Mouse (Mus musculus): ENCODE measurements around the gene Rps6kb1. TPM values are rescaled to one million over a fixed set of nuclear protein-coding genes. Genes with fewer than 3 reads are reported as not detected.

The Rps6kb1 gene
- polyA plus RNA-seq, 1 experiment from 2014 or later = 40.7 TPM

DNA sequence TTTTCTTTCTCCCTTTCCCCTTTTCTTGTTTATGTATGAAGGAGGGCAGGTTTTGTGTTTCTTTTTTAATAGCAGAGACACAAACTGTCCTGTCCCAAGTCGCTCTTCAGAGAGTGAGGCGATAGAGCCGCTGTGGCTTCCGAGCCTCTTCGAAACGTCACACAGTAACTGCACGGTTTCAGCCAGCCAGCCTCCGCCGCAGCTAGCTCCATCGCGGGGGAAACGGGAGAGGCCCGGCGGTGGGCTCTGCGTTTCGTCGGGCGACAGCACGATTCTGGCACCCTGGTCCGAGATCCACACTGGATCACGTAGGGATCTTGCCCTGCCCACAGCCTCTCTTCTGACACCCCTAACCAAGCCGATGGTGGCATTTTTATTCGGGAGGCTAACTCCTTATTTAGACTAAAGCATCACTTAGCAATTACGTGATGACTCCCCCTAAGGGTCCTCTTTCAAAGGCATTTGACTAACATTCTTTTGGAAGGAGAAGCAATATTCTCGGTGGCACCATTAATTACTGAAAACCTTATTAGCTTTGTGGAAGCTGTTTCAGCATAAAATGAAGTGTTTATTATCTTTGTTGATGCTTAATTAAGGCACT is 59.6 kb downstream of the Rps6kb1 start:
- DNase-seq (ENCODE audit: low spot score) = peak; percentile 53
- WGBS = 0% methylated on average over 25 of the region's 25 CpGs

DNA sequence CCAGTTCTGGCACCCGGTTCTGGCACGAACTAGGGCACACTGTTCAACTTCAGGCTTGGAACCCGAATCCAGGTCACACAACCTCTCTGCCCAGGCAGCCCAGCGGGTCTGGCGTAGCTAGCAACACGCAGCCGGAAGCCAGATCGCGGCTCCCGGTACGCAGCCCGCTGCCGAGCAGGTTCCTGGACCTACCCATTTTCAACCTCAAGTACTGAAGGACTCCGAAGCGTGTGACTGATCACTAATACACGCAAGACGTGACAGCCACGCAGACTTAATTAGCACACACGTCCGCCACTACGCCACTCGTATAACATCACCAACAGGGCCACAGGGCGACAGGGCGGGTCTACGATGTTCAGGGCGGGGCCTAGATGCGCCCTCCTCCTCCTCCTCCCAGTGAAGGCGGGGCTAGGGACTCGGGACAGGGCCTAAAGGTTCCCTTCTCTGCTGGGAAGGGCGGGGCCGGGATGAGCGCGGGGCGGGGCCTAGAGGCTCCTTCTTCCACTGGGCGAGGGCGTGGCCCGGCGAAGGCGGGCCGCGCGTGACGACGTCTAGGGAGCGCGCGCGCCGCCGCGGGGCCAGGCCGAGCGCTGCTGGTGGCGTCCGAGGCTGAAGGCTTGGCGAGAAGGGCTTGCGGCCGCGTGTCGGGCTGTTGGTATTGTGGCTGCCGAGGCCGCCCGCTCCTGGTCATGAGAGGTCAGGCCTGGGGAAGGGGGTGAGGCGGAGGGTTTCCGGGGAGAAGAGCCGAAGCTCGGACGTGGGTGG is 60.3 kb downstream of the Rps6kb1 start, which contains the start of gene Rnft1:
Rnft1 (plus strand) TSS at position 557 of the 768 bp plus-strand sequence.
- no peaks in the 10 kb centered on the region for H3K27me3 ChIP-seq (ENCODE audit: control insufficient read depth, insufficient read depth, low read length)
- H3K4me1 ChIP-seq (replicated peaks; ENCODE audit: control insufficient read depth, insufficient read depth) = 0 out of 2 replicates have a peak, but pooled peaks cover 3% of the 10 kb centered on the region
- no peaks in the 10 kb centered on the region for H3K36me3 ChIP-seq (ENCODE audit: control insufficient read depth, insufficient read depth, low read length)
- H3K4me3 ChIP-seq (ENCODE audit: low read depth, low read length) = peak within 1 kb of the TSS; percentile 79
- H3K9ac ChIP-seq (ENCODE audit: low read length) = peak within 1 kb of the TSS; percentile 85
- peak within 1 kb of the TSS; percentile 95 for H3K27ac ChIP-seq (replicated peaks)
- TF ChIP-seq CTCF (IDR thresholded peaks at IDR 0.05; ENCODE audit: low read depth) (0 out of 2 replicates have a peak, but pooled peaks have one; percentile 4), EP300 (optimal IDR thresholded peaks at IDR 0.05) (no peak)
- ATAC-seq (ENCODE audit: low FRiP score, low TSS enrichment) = peak; percentile 99
- peak; percentile 100 for DNase-seq (ENCODE audit: low spot score)
- under 1% methylated on average over 57 of the region's 68 CpGs for WGBS
- peak within 1 kb of the TSS; percentile 60 for H3K4me2 ChIP-seq (replicated peaks; ENCODE audit: low read depth)
- no peaks in the 10 kb centered on the region for H3K9me3 ChIP-seq (ENCODE audit: control insufficient read depth, low read length)

More for the DNA sequence above, 59.6 kb downstream of the Rps6kb1 start:
- ATAC-seq (ENCODE audit: low FRiP score, low TSS enrichment) = peak; percentile 18; the same call in 1 of the 2 replicates
- H3K4me1 ChIP-seq (replicated peaks; ENCODE audit: control insufficient read depth, insufficient read depth) = 0 out of 2 replicates have a peak, but pooled peaks cover 3% of the 10 kb centered on the region
- no peaks in the 10 kb centered on the region for H3K9me3 ChIP-seq (ENCODE audit: control insufficient read depth, low read length)
- H3K36me3 ChIP-seq (ENCODE audit: control insufficient read depth, insufficient read depth, low read length) = 0 out of 2 replicates have a peak, but pooled peaks cover 3% of the 10 kb centered on the region
- peak overlapping the region; percentile 85 for H3K9ac ChIP-seq (ENCODE audit: low read length)
- H3K4me2 ChIP-seq (replicated peaks; ENCODE audit: low read depth) = peak overlapping the region; percentile 60
- H3K27ac ChIP-seq (replicated peaks) = peak overlapping the region; percentile 95
- peak overlapping the region; percentile 79 for H3K4me3 ChIP-seq (ENCODE audit: low read depth, low read length)
- TF ChIP-seq CTCF (IDR thresholded peaks at IDR 0.05; ENCODE audit: low read depth) (0 out of 2 replicates have a peak, but pooled peaks have one; percentile 0), EP300 (optimal IDR thresholded peaks at IDR 0.05) (no peak)
- no peaks in the 10 kb centered on the region for H3K27me3 ChIP-seq (ENCODE audit: control insufficient read depth, insufficient read depth, low read length)

DNA sequence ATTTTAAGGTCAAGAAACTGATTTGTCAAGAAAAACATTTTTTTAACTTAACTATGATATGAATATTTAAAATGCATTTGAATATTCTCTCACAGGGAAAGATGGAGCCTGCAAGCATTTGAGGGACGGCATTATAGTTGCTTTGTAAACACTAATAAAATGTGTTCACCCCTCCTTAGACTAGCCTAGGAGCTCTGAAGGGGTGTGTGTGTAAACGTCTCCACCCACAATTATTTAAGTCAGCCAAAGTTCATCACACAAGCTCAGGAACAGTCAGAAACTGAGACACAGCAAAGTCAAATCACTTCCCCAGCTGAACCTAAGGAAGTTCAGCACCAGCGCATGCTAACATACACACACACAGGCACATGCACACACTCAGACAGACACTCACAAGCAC is 71.0 kb downstream of the Rps6kb1 start:
- H3K9ac ChIP-seq (ENCODE audit: low read length) = no peak overlapping the region
- 11% methylated on average over 3 of the region's 3 CpGs for WGBS
- no peak overlapping the region for H3K4me3 ChIP-seq (ENCODE audit: low read depth, low read length)
- no peaks in the 10 kb centered on the region for H3K27me3 ChIP-seq (ENCODE audit: control insufficient read depth, insufficient read depth, low read length)
- TF ChIP-seq CTCF (IDR thresholded peaks at IDR 0.05; ENCODE audit: low read depth) = no peak
- no peak for TF ChIP-seq EP300 (optimal IDR thresholded peaks at IDR 0.05)
- H3K9me3 ChIP-seq (ENCODE audit: control insufficient read depth, low read length) = no peaks in the 10 kb centered on the region
- H3K36me3 ChIP-seq (ENCODE audit: control insufficient read depth, insufficient read depth, low read length) = no peaks in the 10 kb centered on the region
- no peak for DNase-seq (ENCODE audit: low spot score)
- H3K4me2 ChIP-seq (replicated peaks; ENCODE audit: low read depth) = peak overlapping the region; percentile 49; the same call in 1 of the 2 replicates
- ATAC-seq (ENCODE audit: low FRiP score, low TSS enrichment) = peak; percentile 79
- no peak overlapping the region for H3K27ac ChIP-seq (replicated peaks)
- no peaks in the 10 kb centered on the region; the same call in 1 of the 2 replicates for H3K4me1 ChIP-seq (replicated peaks; ENCODE audit: control insufficient read depth, insufficient read depth)

DNA sequence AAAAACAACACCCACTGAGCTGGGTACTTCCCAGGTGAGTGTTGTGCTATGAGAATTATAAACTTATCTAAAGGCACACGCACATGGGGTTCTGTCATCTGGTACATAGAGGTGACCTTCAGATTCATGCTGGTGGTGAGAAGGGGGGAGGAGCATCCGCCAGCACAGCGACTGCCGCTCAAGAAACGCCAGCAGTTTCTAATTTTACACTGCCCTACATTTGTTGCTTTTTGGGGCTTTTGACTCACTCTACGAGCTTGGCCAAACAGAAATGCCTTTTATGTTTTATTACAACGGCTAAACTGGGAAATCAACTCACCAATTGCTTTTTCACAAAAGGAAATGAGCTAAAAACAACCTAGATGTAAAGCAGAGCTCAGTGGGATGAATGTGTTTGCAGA is 71.8 kb downstream of the Rps6kb1 start:
- peak overlapping the region; percentile 49 for H3K4me2 ChIP-seq (replicated peaks; ENCODE audit: low read depth)
- no peak for DNase-seq (ENCODE audit: low spot score)
- WGBS = 5% methylated on average over 7 of the region's 7 CpGs
- ATAC-seq (ENCODE audit: low FRiP score, low TSS enrichment) = peak; percentile 46; the same call in 1 of the 2 replicates
- H3K27me3 ChIP-seq (ENCODE audit: control insufficient read depth, insufficient read depth, low read length) = no peaks in the 10 kb centered on the region
- peak overlapping the region; percentile 31 for H3K27ac ChIP-seq (replicated peaks)
- H3K9ac ChIP-seq (ENCODE audit: low read length) = no peak overlapping the region
- H3K4me3 ChIP-seq (ENCODE audit: low read depth, low read length) = peak overlapping the region; percentile 20; the same call in 1 of the 2 replicates
- TF ChIP-seq CTCF (IDR thresholded peaks at IDR 0.05; ENCODE audit: low read depth) = no peak
- no peak for TF ChIP-seq EP300 (optimal IDR thresholded peaks at IDR 0.05)
- H3K36me3 ChIP-seq (ENCODE audit: control insufficient read depth, insufficient read depth, low read length) = no peaks in the 10 kb centered on the region
- H3K4me1 ChIP-seq (replicated peaks; ENCODE audit: control insufficient read depth, insufficient read depth) = no peaks in the 10 kb centered on the region; the same call in 1 of the 2 replicates
- no peaks in the 10 kb centered on the region for H3K9me3 ChIP-seq (ENCODE audit: control insufficient read depth, low read length)

DNA sequence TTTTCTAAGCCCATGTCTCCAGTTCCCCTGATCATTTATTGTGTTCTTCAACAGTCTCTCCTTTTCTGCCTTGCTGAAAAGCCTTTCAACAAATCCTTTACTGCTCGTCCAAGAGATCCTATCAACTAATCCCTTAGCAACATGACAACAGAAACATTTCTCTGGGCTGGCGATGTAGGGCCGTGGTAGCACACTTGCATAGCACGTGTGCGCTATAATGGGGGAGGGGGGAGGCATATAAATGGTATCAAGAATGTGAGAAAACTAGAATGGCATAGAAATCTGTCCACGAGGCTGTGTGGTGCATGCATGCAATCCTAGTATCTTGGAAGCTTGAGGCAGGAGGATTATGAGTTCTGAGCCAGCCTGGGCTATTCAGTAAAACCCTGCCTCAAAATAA is 72.8 kb downstream of the Rps6kb1 start:
- no peaks in the 10 kb centered on the region for H3K36me3 ChIP-seq (ENCODE audit: control insufficient read depth, insufficient read depth, low read length)
- no peaks in the 10 kb centered on the region for H3K9me3 ChIP-seq (ENCODE audit: control insufficient read depth, low read length)
- no peaks in the 10 kb centered on the region for H3K27me3 ChIP-seq (ENCODE audit: control insufficient read depth, insufficient read depth, low read length)
- ATAC-seq (ENCODE audit: low FRiP score, low TSS enrichment) (no peak), DNase-seq (ENCODE audit: low spot score) (no peak)
- no peak overlapping the region for H3K9ac ChIP-seq (ENCODE audit: low read length)
- TF ChIP-seq EP300 (optimal IDR thresholded peaks at IDR 0.05) (no peak), CTCF (IDR thresholded peaks at IDR 0.05; ENCODE audit: low read depth) (no peak)
- no peak overlapping the region for H3K27ac ChIP-seq (replicated peaks)
- H3K4me2 ChIP-seq (replicated peaks; ENCODE audit: low read depth) = no peak overlapping the region
- WGBS = 38% methylated on average over 6 of the region's 6 CpGs
- H3K4me3 ChIP-seq (ENCODE audit: low read depth, low read length) = no peak overlapping the region
- H3K4me1 ChIP-seq (replicated peaks; ENCODE audit: control insufficient read depth, insufficient read depth) = no peaks in the 10 kb centered on the region; the same call in 1 of the 2 replicates
